Mouse (Mus musculus): ENCODE measurements around the gene Ina. TPM values are rescaled to one million over a fixed set of nuclear protein-coding genes. Genes with fewer than 3 reads are reported as not detected.

The Ina gene
- polyA plus RNA-seq, 1 experiment from 2014 or later: 0.37 TPM

- H3K4me2 ChIP-seq: no peak overlapping the region
- H3K9me3 ChIP-seq (ENCODE audit: low read depth, low read length): no peaks in the 10 kb centered on the region
- DNase-seq (no peak), ATAC-seq (ENCODE audit: insufficient read depth) (no peak)
- no peak overlapping the region for H3K9ac ChIP-seq
- H3K36me3 ChIP-seq (ENCODE audit: insufficient read depth): no peaks in the 10 kb centered on the region
- H3K4me3 ChIP-seq (ENCODE audit: low read depth, low read length): no peak overlapping the region
- no peak overlapping the region for H3K27ac ChIP-seq (ENCODE audit: low read depth)
- no peaks in the 10 kb centered on the region for H3K27me3 ChIP-seq (ENCODE audit: insufficient read depth, low read length)
- peaks cover 7% of the 10 kb centered on the region; the same call in 1 of the 2 replicates for H3K4me1 ChIP-seq (ENCODE audit: insufficient read depth)
- TF ChIP-seq CTCF (IDR thresholded peaks at IDR 0.05; ENCODE audit: low read depth): no peak
- WGBS: 79% methylated on average over 13 of the region's 13 CpGs
Observed at GRCm38 (mm10) chr19:47023546-47023945, 9.0 kb downstream of the Ina start.

GRCm38 (mm10) chr19:47024954-47025353 lies 10.5 kb downstream of the Ina start:
- H3K4me1 ChIP-seq (ENCODE audit: insufficient read depth): peaks cover 7% of the 10 kb centered on the region; the same call in 1 of the 2 replicates
- 22% methylated on average over 10 of the region's 10 CpGs for WGBS

GRCm38 (mm10) chr19:47026513-47026912 lies 12.0 kb downstream of the Ina start:
- DNase-seq (no peak), ATAC-seq (ENCODE audit: insufficient read depth) (no peak)
- Histone ChIP-seq H3K4me1 (ENCODE audit: insufficient read depth) (peaks cover 7% of the 10 kb centered on the region; the same call in 1 of the 2 replicates), H3K27ac (ENCODE audit: low read depth) (no peak overlapping the region), H3K27me3 (ENCODE audit: insufficient read depth, low read length) (no peaks in the 10 kb centered on the region), H3K36me3 (ENCODE audit: insufficient read depth) (no peaks in the 10 kb centered on the region), H3K9ac (no peak overlapping the region), H3K4me2 (no peak overlapping the region), H3K4me3 (ENCODE audit: low read depth, low read length) (no peak overlapping the region), H3K9me3 (ENCODE audit: low read depth, low read length) (no peaks in the 10 kb centered on the region)
- WGBS: 88% methylated on average over 4 of the region's 4 CpGs
- TF ChIP-seq CTCF (IDR thresholded peaks at IDR 0.05; ENCODE audit: low read depth): no peak

More at GRCm38 (mm10) chr19:47024954-47025353, 10.5 kb downstream of the Ina start:
- no peak for TF ChIP-seq CTCF (IDR thresholded peaks at IDR 0.05; ENCODE audit: low read depth)
- no peaks in the 10 kb centered on the region for H3K36me3 ChIP-seq (ENCODE audit: insufficient read depth)
- ATAC-seq (ENCODE audit: insufficient read depth) (peak; percentile 86), DNase-seq (peak; percentile 90)
- H3K9ac ChIP-seq: no peak overlapping the region
- no peaks in the 10 kb centered on the region for H3K27me3 ChIP-seq (ENCODE audit: insufficient read depth, low read length)
- no peak overlapping the region for H3K4me3 ChIP-seq (ENCODE audit: low read depth, low read length)
- no peak overlapping the region for H3K4me2 ChIP-seq
- no peak overlapping the region for H3K27ac ChIP-seq (ENCODE audit: low read depth)
- no peaks in the 10 kb centered on the region for H3K9me3 ChIP-seq (ENCODE audit: low read depth, low read length)

GRCm38 (mm10) chr19:47029796-47030195 lies 15.3 kb downstream of the Ina start:
- Histone ChIP-seq H3K4me3 (ENCODE audit: low read depth, low read length) (no peak overlapping the region), H3K9me3 (ENCODE audit: low read depth, low read length) (no peaks in the 10 kb centered on the region), H3K27ac (ENCODE audit: low read depth) (no peak overlapping the region), H3K27me3 (ENCODE audit: insufficient read depth, low read length) (no peaks in the 10 kb centered on the region), H3K4me1 (ENCODE audit: insufficient read depth) (peaks cover 4% of the 10 kb centered on the region; the same call in 1 of the 2 replicates), H3K4me2 (no peak overlapping the region), H3K9ac (no peak overlapping the region), H3K36me3 (ENCODE audit: insufficient read depth) (peaks cover 10% of the 10 kb centered on the region)
- DNase-seq: no peak
- WGBS: 77% methylated on average over 9 of the region's 9 CpGs
- no peak for ATAC-seq (ENCODE audit: insufficient read depth)
- TF ChIP-seq CTCF (IDR thresholded peaks at IDR 0.05; ENCODE audit: low read depth): no peak

GRCm38 (mm10) chr19:47031770-47032169 lies 17.3 kb downstream of the Ina start:
- WGBS: 87% methylated on average over 6 of the region's 6 CpGs
- no peak for TF ChIP-seq CTCF (IDR thresholded peaks at IDR 0.05; ENCODE audit: low read depth)
- Histone ChIP-seq H3K27me3 (ENCODE audit: insufficient read depth, low read length) (no peaks in the 10 kb centered on the region), H3K9me3 (ENCODE audit: low read depth, low read length) (no peaks in the 10 kb centered on the region), H3K9ac (no peak overlapping the region), H3K4me2 (no peak overlapping the region), H3K36me3 (ENCODE audit: insufficient read depth) (peaks cover 27% of the 10 kb centered on the region), H3K4me1 (ENCODE audit: insufficient read depth) (no peaks in the 10 kb centered on the region), H3K27ac (ENCODE audit: low read depth) (no peak overlapping the region), H3K4me3 (ENCODE audit: low read depth, low read length) (no peak overlapping the region)
- ATAC-seq (ENCODE audit: insufficient read depth): no peak
- no peak for DNase-seq

- no peak for TF ChIP-seq CTCF (IDR thresholded peaks at IDR 0.05; ENCODE audit: low read depth)
- ATAC-seq (ENCODE audit: insufficient read depth): no peak
- H3K27me3 ChIP-seq (ENCODE audit: insufficient read depth, low read length): no peaks in the 10 kb centered on the region
- H3K4me2 ChIP-seq: no peak overlapping the region
- no peaks in the 10 kb centered on the region for H3K4me1 ChIP-seq (ENCODE audit: insufficient read depth)
- H3K9me3 ChIP-seq (ENCODE audit: low read depth, low read length): no peaks in the 10 kb centered on the region
- H3K36me3 ChIP-seq (ENCODE audit: insufficient read depth): peaks cover 50% of the 10 kb centered on the region
- 81% methylated on average over 4 of the region's 4 CpGs for WGBS
- H3K9ac ChIP-seq: no peak overlapping the region
- no peak for DNase-seq
- H3K27ac ChIP-seq (ENCODE audit: low read depth): no peak overlapping the region
- no peak overlapping the region for H3K4me3 ChIP-seq (ENCODE audit: low read depth, low read length)
Observed at GRCm38 (mm10) chr19:47034916-47035315, 20.4 kb downstream of the Ina start.

- DNase-seq (no peak), ATAC-seq (ENCODE audit: insufficient read depth) (no peak)
- 80% methylated on average over 3 of the region's 3 CpGs for WGBS
- Histone ChIP-seq H3K4me3 (ENCODE audit: low read depth, low read length) (no peak overlapping the region), H3K4me2 (no peak overlapping the region), H3K4me1 (ENCODE audit: insufficient read depth) (no peaks in the 10 kb centered on the region), H3K27me3 (ENCODE audit: insufficient read depth, low read length) (no peaks in the 10 kb centered on the region), H3K36me3 (ENCODE audit: insufficient read depth) (peaks cover 59% of the 10 kb centered on the region), H3K9me3 (ENCODE audit: low read depth, low read length) (no peaks in the 10 kb centered on the region), H3K27ac (ENCODE audit: low read depth) (no peak overlapping the region), H3K9ac (no peak overlapping the region)
- TF ChIP-seq CTCF (IDR thresholded peaks at IDR 0.05; ENCODE audit: low read depth): no peak
Observed at GRCm38 (mm10) chr19:47036596-47036995, 22.1 kb downstream of the Ina start.
